Mouse (Mus musculus) brain, adult 10 weeks (tissue): Measurements from ENCODE around the gene Vmn1r165. TPM values are rescaled to one million over a fixed set of nuclear protein-coding genes. Genes with fewer than 3 reads are reported as not detected.

Experiments used
- polyA plus RNA-seq: library from polyadenylated mRNA; stranded (reverse); fragments of 350-450 nt; fragmentation: Illumina TruSeq; extraction: RNeasy Lipid Tissue Mini Kit (QIAGEN cat#74804); gene quantifications from one replicate; pipeline ENCODE4 v1.2.3, GENCODE M21; 2015; ENCODE audit warnings: low read depth, low replicate concordance

Gene Vmn1r165
- polyA plus RNA-seq: not detected

DNA sequence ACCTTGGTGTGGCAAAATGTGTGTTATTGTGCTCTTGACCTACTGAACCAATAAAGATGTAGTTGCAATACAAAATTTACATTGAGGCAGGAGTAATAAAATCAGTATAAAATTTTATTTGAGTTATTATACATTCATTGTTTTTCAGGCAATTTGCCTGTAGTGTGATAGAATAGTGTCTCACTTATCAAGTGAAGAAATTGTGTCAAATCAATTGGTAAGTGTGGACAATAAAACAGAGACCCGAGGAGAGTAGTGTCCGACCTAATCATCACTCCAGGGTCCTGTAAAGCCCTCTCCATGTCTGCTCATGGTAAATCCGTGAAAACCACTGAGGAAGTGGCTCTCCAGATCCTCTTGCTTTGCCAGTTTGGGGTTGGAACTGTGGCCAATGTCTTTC lies at the start of gene Vmn1r165:
Gene Vmn1r165 (plus strand): TSS at position 301 of the 400 bp plus-strand sequence.

DNA sequence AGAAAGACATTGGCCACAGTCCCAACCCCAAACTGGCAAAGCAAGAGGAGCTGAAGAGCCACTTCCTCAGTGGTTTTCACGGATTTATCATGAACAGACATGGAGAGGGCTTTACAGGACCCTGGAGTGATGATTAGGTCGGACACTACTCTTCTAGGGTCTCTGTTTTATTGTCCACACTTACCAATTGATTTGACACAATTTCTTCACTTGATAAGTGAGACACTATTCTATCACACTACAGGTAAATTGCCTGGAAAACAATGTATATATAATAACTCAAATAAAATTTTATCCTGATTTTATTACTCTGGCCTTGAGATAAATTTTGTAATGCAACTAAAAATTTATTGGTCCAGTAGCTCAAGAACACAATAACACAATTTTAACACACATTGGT lies 34.5 kb downstream of the Vmn1r165 start, which contains the start of gene Vmn1r166:
Gene Vmn1r166 (minus strand): TSS at position 101 of the 400 bp plus-strand sequence.

Other genes with a start within 250 kb of the Vmn1r165 start
- gene Gm4214, start 232.7 kb upstream of the Vmn1r165 start, polyA plus RNA-seq: not detected
- not detected for gene Gm4216, start 197.4 kb upstream of the Vmn1r165 start, polyA plus RNA-seq
- not detected for gene Vmn1r163, start 161.8 kb upstream of the Vmn1r165 start, polyA plus RNA-seq
- gene Gm8720, start 149.9 kb upstream of the Vmn1r165 start, polyA plus RNA-seq: not detected
- gene Gm10662, start 72.9 kb upstream of the Vmn1r165 start, polyA plus RNA-seq: not detected
- not detected for gene Vmn1r166, start 34.4 kb downstream of the Vmn1r165 start, polyA plus RNA-seq
- not detected for gene Gm6902, start 61.6 kb downstream of the Vmn1r165 start, polyA plus RNA-seq
- gene Nlrp4e, start 83.9 kb downstream of the Vmn1r165 start, polyA plus RNA-seq: not detected
- not detected for gene Nlrp5, start 168.6 kb downstream of the Vmn1r165 start, polyA plus RNA-seq